ENCODE assay signal across 9 mouse cellular contexts in genomic region chr19:40391469-40391868, GRCm38 (mm10).
DNase-seq lines count a peak whose midpoint lies in the region; TF ChIP-seq lines count a peak whose summit lies in the region.
"Had no signal": no experiment of that assay in that cellular context is flagged by ENCODE, and none has a peak within 500 bp of the region (broad histone marks: within the 10 kb centered on the region; RNA-seq: fewer than 3 reads in every experiment).

No protein-coding gene starts in this region.

- H3K79me3 ChIP-seq in C2C12 (ENCODE audit: low read depth): no peaks in the 10 kb centered on the region

- DNase-seq in adrenal gland, postnatal 14 days: peak; percentile 88
- peak; percentile 68 for DNase-seq in embryo, embryonic 11.5 days (ENCODE audit: low read depth, low spot score)
- peak; percentile 68 to 76 for DNase-seq in gastrocnemius, postnatal 4 days (ENCODE audit: low spot score in 2 of 2)
- DNase-seq in kidney, adult 9 months: peak; percentile 90
- DNase-seq in liver: peak; percentile 79
- peak; percentile 82 for DNase-seq in naive thymus-derived CD4-positive, alpha-beta T cell, adult 2 months (ENCODE audit: low read depth)
- DNase-seq in spleen, postnatal 4 days (ENCODE audit: low spot score in 2 of 2): peak; percentile 73 to 89

- no peaks in the 10 kb centered on the region for H3K27me3 ChIP-seq in C2C12 (ENCODE audit: control insufficient read depth, insufficient read depth, insufficient read length)

- no peaks in the 10 kb centered on the region for H3K36me3 ChIP-seq in C2C12 (ENCODE audit: control insufficient read depth, insufficient read depth)

- no peaks in the 10 kb centered on the region for H3K79me2 ChIP-seq in C2C12 (ENCODE audit: control insufficient read depth, insufficient read depth)

- no peak overlapping the region for H3K4me3 ChIP-seq in C2C12 (ENCODE audit: insufficient read depth, poor library complexity, severe bottlenecking)
- H3K4me3 ChIP-seq: erythroblast, embryonic 14.5 days had no signal

- TF ChIP-seq CTCF in C2C12 (IDR thresholded peaks at IDR 0.05; ENCODE audit: control insufficient read depth, insufficient read depth, insufficient read length): peak; percentile 81

- H3ac ChIP-seq in C2C12 (ENCODE audit: control insufficient read depth, insufficient read length, low read depth): no peak overlapping the region

TF ChIP-seq in C2C12, 6 proteins besides CTCF, POLR2A, EP300 and RAD21:
- TF ChIP-seq MYOG (IDR thresholded peaks at IDR 0.05; ENCODE audit: control insufficient read depth, extremely low read depth, insufficient read length): no peak
- no peak for TF ChIP-seq USF1 (IDR thresholded peaks at IDR 0.05; ENCODE audit: low read depth)
- no peak for TF ChIP-seq MAX (IDR thresholded peaks at IDR 0.05)
- no peak for TF ChIP-seq CEBPB (IDR thresholded peaks at IDR 0.05; ENCODE audit: low read depth)
- no peak for TF ChIP-seq FOSL1 (IDR thresholded peaks at IDR 0.05; ENCODE audit: insufficient read depth, low read length, poor library complexity, severe bottlenecking)
- no peak for TF ChIP-seq MYOD1 (IDR thresholded peaks at IDR 0.05; ENCODE audit: control insufficient read depth, insufficient read length, low read depth)
TF ChIP-seq in C2C12: peak in this region for 0.
